In the genomic region with DNA sequence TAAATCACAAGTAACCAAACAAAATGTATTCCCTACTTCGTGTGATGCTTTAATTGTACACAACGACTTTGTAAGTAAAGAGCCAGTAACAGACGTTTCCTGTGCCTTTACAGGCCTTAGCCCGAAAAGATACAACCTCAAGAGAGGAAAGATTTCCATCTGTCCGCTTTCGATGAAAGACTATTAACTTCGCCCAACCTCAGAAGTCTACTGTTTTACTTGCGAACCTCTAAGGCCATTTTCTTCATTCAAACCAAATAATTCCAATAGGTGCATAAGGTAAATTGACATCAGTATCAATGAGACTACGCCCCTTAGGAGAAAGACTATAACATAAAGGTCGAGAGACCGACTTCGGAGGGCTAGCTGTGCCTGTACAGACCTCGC, we compare ENCODE assay signal across 8 mouse cellular contexts. TPM values are rescaled to one million over a fixed set of nuclear protein-coding genes. Genes with fewer than 3 reads are reported as not detected.
DNase-seq lines count a peak whose midpoint lies in the region; ATAC-seq and TF ChIP-seq lines count a peak whose summit lies in the region.

No protein-coding gene starts in this region.

- intact Hi-C loops in heart, adult 2 months (cut with DNase I) = loop anchor here (10.0 kb wide), 1 partner anchor 135 kb away; no protein-coding TSS in a partner anchor
- intact Hi-C loops in gastrocnemius, postnatal 14 days (cut with DNase I; ENCODE audit: low total_unique reads) = no loop called here

- no peak for DNase-seq in heart, adult 2 months
- DNase-seq in heart, postnatal 4 days = no peak
- peak; percentile 32 for DNase-seq in thymus, postnatal 0 days (ENCODE audit: low spot score)
- DNase-seq in thymus, postnatal 25 days = no peak
- no peak for DNase-seq in frontal cortex, postnatal 25 days (ENCODE audit: low spot score in 2 of 2)
- DNase-seq in gastrocnemius, postnatal 14 days = no peak
- DNase-seq in adrenal gland, adult (ENCODE audit: inconsistent age in 2 of 2, low spot score in 1 of 2) = no peak

- H3K4me1 ChIP-seq in heart, adult 2 months (ENCODE audit: control insufficient read depth, insufficient read depth, low read length) = no peaks in the 10 kb centered on the region
- peaks cover 19% of the 10 kb centered on the region for H3K4me1 ChIP-seq in limb, embryonic 15.5 days

- no peaks in the 10 kb centered on the region for H3K27me3 ChIP-seq in heart, adult 2 months (ENCODE audit: control insufficient read depth, insufficient read depth, low read length)
- H3K27me3 ChIP-seq in limb, embryonic 15.5 days = no peaks in the 10 kb centered on the region

- TF ChIP-seq POLR2A in heart, adult 2 months (IDR thresholded peaks at IDR 0.05; ENCODE audit: insufficient read depth, low read depth, low read length) = no peak

- peak overlapping the region; percentile 94 for H3K9ac ChIP-seq in heart, adult 2 months (ENCODE audit: low read depth, low read length)
- H3K9ac ChIP-seq in limb, embryonic 15.5 days = peak overlapping the region; percentile 90

- no peaks in the 10 kb centered on the region for H3K9me3 ChIP-seq in limb, embryonic 15.5 days

- peak overlapping the region; percentile 82; the same call in 1 of the 2 replicates for H3K27ac ChIP-seq in heart, adult 2 months
- peak overlapping the region; percentile 92 for H3K27ac ChIP-seq in limb, embryonic 15.5 days

- no peak for TF ChIP-seq CTCF in heart, adult 2 months (IDR thresholded peaks at IDR 0.05)

- no peak for ATAC-seq in limb, embryonic 15.5 days (ENCODE audit: insufficient number of reproducible peaks, low FRiP score, low TSS enrichment, low read depth)

- H3K4me3 ChIP-seq in heart, adult 2 months = peak overlapping the region; percentile 80
- peak overlapping the region; percentile 97 for H3K4me3 ChIP-seq in limb, embryonic 15.5 days

- H3K79me2 ChIP-seq in heart, adult 2 months (replicated peaks; ENCODE audit: control insufficient read depth, insufficient read depth, low read length) = peaks cover 2% of the 10 kb centered on the region; the same call in 1 of the 2 replicates

- no peaks in the 10 kb centered on the region; the same call in 1 of the 2 replicates for H3K36me3 ChIP-seq in heart, adult 2 months (ENCODE audit: control insufficient read depth, insufficient read depth, low read length)
- peaks cover 19% of the 10 kb centered on the region for H3K36me3 ChIP-seq in limb, embryonic 15.5 days

- H3K4me2 ChIP-seq in limb, embryonic 15.5 days = peak overlapping the region; percentile 57

- WGBS in heart, adult 2 months = 4% methylated on average over 13 of the region's 13 CpGs
- WGBS in limb, embryonic 15.5 days = 3% methylated on average over 13 of the region's 13 CpGs

- TF ChIP-seq EP300 in heart, adult 2 months (IDR thresholded peaks at IDR 0.05; ENCODE audit: insufficient read depth, low read depth, low read length) = no peak

RNA-seq across cellular contexts. Expression of a gene that starts 0.7 kb away (rescaled TPM):
- total RNA-seq in heart, adult 2 months (2021) = 10 to 100 TPM in 1 of 2 experiments, 1 to 10 TPM in 1; 8.4 to 10.0 TPM
- polyA plus RNA-seq in heart, adult 2 months (2012; rRNA removed) = 2.7 and 4.6 TPM in 2 replicates
- total RNA-seq in heart, postnatal 4 days (2021) = 10 to 100 TPM; 42.8 to 44.1 TPM
- 61.6 and 62.3 TPM in 2 replicates for polyA plus RNA-seq in thymus, postnatal 0 days (2015; fragmentation: Nextera tagmentation; extraction: Ambion mirVana)
- polyA plus RNA-seq in limb, embryonic 15.5 days (2015; fragmentation: Nextera tagmentation; extraction: Ambion mirVana) = 53.8 and 58.9 TPM in 2 replicates
- 10 to 100 TPM in 1 of 2 experiments, 1 to 10 TPM in 1; 8.3 to 16.5 TPM for total RNA-seq in gastrocnemius, postnatal 14 days (2021)
